Mouse (Mus musculus): ENCODE data around the gene Tgfbr3.

The Tgfbr3 gene

GRCm38 (mm10) chr5:107067531-107067930, 221.9 kb downstream of the Tgfbr3 start:
- no peak for DNase-seq

DNA sequence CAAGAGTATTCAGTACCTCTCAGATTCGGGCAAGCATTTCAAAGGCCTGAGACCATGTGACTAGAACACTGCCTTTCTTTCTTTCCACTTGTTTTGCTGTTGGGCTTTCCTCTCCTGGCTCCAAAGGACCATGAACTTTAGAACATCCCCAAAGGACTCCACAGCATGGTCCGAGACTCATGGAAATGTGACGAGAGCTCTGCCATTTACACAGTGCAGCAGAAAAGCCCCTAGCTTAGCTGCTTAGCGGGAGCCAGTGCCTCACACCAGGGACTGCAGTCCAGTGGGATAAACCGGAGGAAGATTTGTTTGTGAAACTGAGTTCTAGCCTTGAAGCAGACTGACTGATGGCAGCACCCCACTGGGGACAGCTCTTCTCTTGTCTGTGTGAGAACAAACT, 224.5 kb downstream of the Tgfbr3 start:
- no peak for DNase-seq

DNA sequence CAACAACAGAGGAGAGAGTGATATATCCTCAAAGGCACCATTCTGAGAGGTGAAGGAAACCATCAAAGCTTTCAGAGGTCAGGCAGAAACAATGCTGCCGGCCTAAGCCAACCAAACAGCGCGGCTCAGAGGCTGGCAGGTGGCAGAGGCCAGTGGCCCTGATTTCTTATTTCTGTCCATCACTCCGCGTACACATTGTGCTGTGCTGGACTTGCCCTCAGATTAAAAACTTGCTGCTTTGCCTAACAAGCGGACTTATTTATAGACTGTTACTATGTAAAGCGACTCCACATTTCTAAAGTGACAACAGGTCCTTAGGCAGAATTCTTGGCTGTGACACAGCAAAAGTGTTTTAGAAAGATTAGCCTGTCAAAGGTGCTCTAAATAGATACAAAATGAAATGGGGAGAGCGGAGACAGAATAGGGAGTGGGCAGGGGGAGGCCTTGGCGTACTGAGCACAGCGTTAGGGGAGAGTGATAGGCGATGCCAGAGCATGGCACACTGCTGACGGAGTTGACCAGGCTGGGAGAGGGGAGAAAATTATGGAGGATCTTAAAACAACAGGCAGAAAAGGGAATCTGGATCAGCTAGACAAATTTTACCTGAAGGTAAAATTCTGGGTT, 227.1 kb downstream of the Tgfbr3 start:
- no peak for DNase-seq

DNA sequence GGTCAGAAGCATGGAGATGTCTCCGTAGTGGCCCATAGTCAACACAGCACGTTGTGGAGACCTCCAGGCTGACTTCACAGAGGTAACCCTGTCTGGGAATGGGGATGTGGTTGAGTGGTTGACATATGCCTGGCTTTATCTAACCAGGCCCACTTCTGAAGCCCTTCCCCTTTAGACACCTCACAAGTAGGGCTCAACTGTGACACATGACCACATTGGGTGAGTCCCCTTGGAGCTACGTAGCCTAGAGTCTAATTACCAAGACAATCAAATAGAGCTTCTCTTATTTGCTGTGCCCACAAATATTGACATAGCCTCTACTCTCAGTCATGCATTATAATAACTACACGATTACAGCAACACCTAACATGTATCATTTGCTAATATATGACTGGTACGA, 229.9 kb downstream of the Tgfbr3 start:
- DNase-seq: no peak

DNA sequence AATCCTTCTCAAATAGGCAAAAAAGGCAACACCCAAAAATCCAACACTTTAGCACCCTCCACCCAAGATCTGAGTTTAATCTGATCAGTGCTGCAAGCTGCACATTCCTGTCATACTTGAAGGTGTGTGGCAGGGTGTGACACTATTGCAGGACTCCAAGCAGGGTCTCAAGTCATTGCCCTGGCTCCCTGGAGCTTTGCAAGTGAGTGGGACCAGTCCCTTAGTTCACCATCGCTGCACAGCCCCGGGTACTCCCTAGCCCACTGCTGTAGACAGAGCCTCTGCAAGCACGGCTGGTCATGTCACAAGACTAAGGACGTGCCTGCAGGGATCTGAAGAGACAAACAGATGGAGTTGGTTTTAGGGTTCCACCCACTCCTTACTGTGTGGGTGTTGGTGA, 230.8 kb downstream of the Tgfbr3 start:
- no peak for DNase-seq

Data from cerebellum, adult 9-10 months (tissue).